Mouse (Mus musculus): ENCODE measurements around the gene Fshr.
"Not testable (repeated sequence)": the region's sequence is repeated elsewhere in the genome, so short reads cannot be mapped to it uniquely, and the experiment has no call there.

Gene Fshr

GRCm38 (mm10) chr17:89200575-89200974 is at the start of gene Fshr:
Gene Fshr (minus strand): TSS chr17:89200675.
- DNase-seq (ENCODE audit: low read depth, low spot score): no peak

- no peak for DNase-seq (ENCODE audit: low read depth, low spot score)
Observed at GRCm38 (mm10) chr17:89202181-89202580, 1.7 kb upstream of the Fshr start.

GRCm38 (mm10) chr17:89173545-89173944 is 26.9 kb downstream of the Fshr start:
- no peak for DNase-seq (ENCODE audit: low read depth, low spot score)

GRCm38 (mm10) chr17:89164773-89165172 is 35.7 kb downstream of the Fshr start:
- DNase-seq (ENCODE audit: low read depth, low spot score): no peak

- DNase-seq (ENCODE audit: low read depth, low spot score): no peak
Observed at GRCm38 (mm10) chr17:89162475-89162874, 38.0 kb downstream of the Fshr start.

GRCm38 (mm10) chr17:89159343-89159742 is 41.1 kb downstream of the Fshr start:
- DNase-seq (ENCODE audit: low read depth, low spot score): not testable (repeated sequence)

GRCm38 (mm10) chr17:89144806-89145205 is 55.7 kb downstream of the Fshr start:
- DNase-seq (ENCODE audit: low read depth, low spot score): no peak

GRCm38 (mm10) chr17:89120023-89120422 is 80.5 kb downstream of the Fshr start:
- DNase-seq (ENCODE audit: low read depth, low spot score): no peak

- no peak for DNase-seq (ENCODE audit: low read depth, low spot score)
Observed at GRCm38 (mm10) chr17:89119250-89119649, 81.2 kb downstream of the Fshr start.

- DNase-seq (ENCODE audit: low read depth, low spot score): no peak
Observed at GRCm38 (mm10) chr17:89113944-89114343, 86.5 kb downstream of the Fshr start.

- DNase-seq (ENCODE audit: low read depth, low spot score): no peak
Observed at GRCm38 (mm10) chr17:89100719-89101350, 99.6 kb downstream of the Fshr start.

- not testable (repeated sequence) for DNase-seq (ENCODE audit: low read depth, low spot score)
Observed at GRCm38 (mm10) chr17:89099733-89100132, 100.7 kb downstream of the Fshr start.

- no peak for DNase-seq (ENCODE audit: low read depth, low spot score)
Observed at GRCm38 (mm10) chr17:89089692-89090475, 110.6 kb downstream of the Fshr start.

GRCm38 (mm10) chr17:89082897-89083296 is 117.6 kb downstream of the Fshr start:
- no peak for DNase-seq (ENCODE audit: low read depth, low spot score)

- no peak for DNase-seq (ENCODE audit: low read depth, low spot score)
Observed at GRCm38 (mm10) chr17:89079706-89080105, 120.8 kb downstream of the Fshr start.

GRCm38 (mm10) chr17:89064327-89065095 is 136.0 kb downstream of the Fshr start:
- DNase-seq (ENCODE audit: low read depth, low spot score): no peak

- no peak for DNase-seq (ENCODE audit: low read depth, low spot score)
Observed at GRCm38 (mm10) chr17:89062348-89062949, 138.0 kb downstream of the Fshr start.

- DNase-seq (ENCODE audit: low read depth, low spot score): no peak
Observed at GRCm38 (mm10) chr17:89051031-89051563, 149.4 kb downstream of the Fshr start.

GRCm38 (mm10) chr17:89049071-89049470 is 151.4 kb downstream of the Fshr start:
- DNase-seq (ENCODE audit: low read depth, low spot score): no peak

- DNase-seq (ENCODE audit: low read depth, low spot score): no peak
Observed at GRCm38 (mm10) chr17:89046016-89046415, 154.5 kb downstream of the Fshr start.

- DNase-seq (ENCODE audit: low read depth, low spot score): no peak
Observed at GRCm38 (mm10) chr17:89036723-89037122, 163.8 kb downstream of the Fshr start.

GRCm38 (mm10) chr17:89036049-89036448 is 164.4 kb downstream of the Fshr start:
- no peak for DNase-seq (ENCODE audit: low read depth, low spot score)
